Comparison of ENCODE assay signal across 8 mouse cellular contexts in genomic region chr9:70111869-70112286, GRCm38 (mm10). TPM values are rescaled to one million over a fixed set of nuclear protein-coding genes. Genes with fewer than 3 reads are reported as not detected.
DNase-seq lines count a peak whose midpoint lies in the region; ATAC-seq lines count a peak whose summit lies in the region.

No protein-coding gene starts in this region.

- H3K27me3 ChIP-seq in lung, embryonic 16.5 days (ENCODE audit: control insufficient read depth, insufficient read depth, low read depth, low read length) = no peaks in the 10 kb centered on the region; the same call in 1 of the 2 replicates
- H3K27me3 ChIP-seq in forebrain, embryonic 11.5 days (ENCODE audit: control insufficient read depth, insufficient read depth, low read length) = no peaks in the 10 kb centered on the region
- H3K27me3 ChIP-seq in stomach, embryonic 14.5 days (ENCODE audit: control insufficient read depth, insufficient read depth, low read length) = no peaks in the 10 kb centered on the region

- ATAC-seq in lung, embryonic 16.5 days (ENCODE audit: low read depth) = peak; percentile 38; the same call in 1 of the 2 replicates
- ATAC-seq in forebrain, embryonic 11.5 days (replicated peaks; ENCODE audit: low FRiP score) = peak; percentile 53; the same call in 1 of the 2 replicates
- peak; percentile 42; the same call in 1 of the 2 replicates for ATAC-seq in stomach, embryonic 14.5 days (ENCODE audit: insufficient number of reproducible peaks, insufficient read depth, low FRiP score, low read depth)

- H3K27ac ChIP-seq in lung, embryonic 16.5 days (ENCODE audit: low read length) = no peak overlapping the region
- H3K27ac ChIP-seq in forebrain, embryonic 11.5 days (ENCODE audit: low read depth, low read length) = no peak overlapping the region
- H3K27ac ChIP-seq in stomach, embryonic 14.5 days (ENCODE audit: low read length) = no peak overlapping the region

- H3K4me2 ChIP-seq in lung, embryonic 16.5 days (ENCODE audit: low read depth, low read length) = peak overlapping the region; percentile 57
- peak overlapping the region; percentile 56 for H3K4me2 ChIP-seq in forebrain, embryonic 11.5 days (ENCODE audit: low read depth, low read length, severe bottlenecking)
- peak overlapping the region; percentile 35 for H3K4me2 ChIP-seq in stomach, embryonic 14.5 days (replicated peaks; ENCODE audit: low read depth, low read length)

- DNase-seq in lung, adult 18-20 months = no peak
- DNase-seq in forebrain, embryonic 11.5 days (ENCODE audit: low spot score) = peak; percentile 71
- DNase-seq in kidney, postnatal 4 days = peak; percentile 56 to 63
- DNase-seq in gastrocnemius, postnatal 14 days = no peak
- DNase-seq in gastrocnemius, adult 8-10 months (ENCODE audit: low spot score in 2 of 2) = no peak
- no peak for DNase-seq in cerebellum, postnatal 4 days (ENCODE audit: low spot score in 2 of 2)

- H3K4me3 ChIP-seq in lung, embryonic 16.5 days (ENCODE audit: low read length) = peak overlapping the region; percentile 31
- peak overlapping the region; percentile 17 for H3K4me3 ChIP-seq in forebrain, embryonic 11.5 days (ENCODE audit: low read depth, low read length)
- H3K4me3 ChIP-seq in stomach, embryonic 14.5 days (ENCODE audit: low read depth, low read length) = no peak overlapping the region

- intact Hi-C loops in gastrocnemius, postnatal 14 days (cut with DNase I; ENCODE audit: low total_unique reads) = no loop called here

- no peaks in the 10 kb centered on the region for H3K36me3 ChIP-seq in lung, embryonic 16.5 days (ENCODE audit: control insufficient read depth, insufficient read depth, low read length)
- no peaks in the 10 kb centered on the region for H3K36me3 ChIP-seq in forebrain, embryonic 11.5 days (ENCODE audit: control insufficient read depth, insufficient read depth, low read length)
- no peaks in the 10 kb centered on the region for H3K36me3 ChIP-seq in stomach, embryonic 14.5 days (ENCODE audit: control insufficient read depth, insufficient read depth, low read length)

- WGBS in lung, embryonic 16.5 days = 9% methylated on average over 10 of the region's 10 CpGs
- 3% methylated on average over 10 of the region's 10 CpGs for WGBS in forebrain, embryonic 11.5 days
- WGBS in stomach, embryonic 14.5 days = 6% methylated on average over 10 of the region's 10 CpGs

- H3K9ac ChIP-seq in lung, embryonic 16.5 days (ENCODE audit: low read length) = peak overlapping the region; percentile 45
- H3K9ac ChIP-seq in forebrain, embryonic 11.5 days (ENCODE audit: low read length) = peak overlapping the region; percentile 49; the same call in 1 of the 2 replicates
- H3K9ac ChIP-seq in stomach, embryonic 14.5 days (replicated peaks; ENCODE audit: low read depth, low read length) = no peak overlapping the region

- H3K9me3 ChIP-seq in lung, embryonic 16.5 days (ENCODE audit: control insufficient read depth, low read length) = no peaks in the 10 kb centered on the region
- H3K9me3 ChIP-seq in forebrain, embryonic 11.5 days (ENCODE audit: control insufficient read depth, low read length) = no peaks in the 10 kb centered on the region
- H3K9me3 ChIP-seq in stomach, embryonic 14.5 days (ENCODE audit: control insufficient read depth, low read depth, low read length) = no peaks in the 10 kb centered on the region

- peaks cover 5% of the 10 kb centered on the region for H3K4me1 ChIP-seq in lung, embryonic 16.5 days (replicated peaks; ENCODE audit: control insufficient read depth, insufficient read depth, low read length)
- 0 out of 2 replicates have a peak, but pooled peaks cover 2% of the 10 kb centered on the region for H3K4me1 ChIP-seq in forebrain, embryonic 11.5 days (replicated peaks; ENCODE audit: control insufficient read depth, insufficient read depth, low read length)
- 0 out of 2 replicates have a peak, but pooled peaks cover 3% of the 10 kb centered on the region for H3K4me1 ChIP-seq in stomach, embryonic 14.5 days (ENCODE audit: control insufficient read depth, insufficient read depth, low read length)

RNA-seq across cellular contexts. Expression of gene Fam81a, which starts 30.5 kb away (rescaled TPM):
- 7.4 and 8.6 TPM in 2 replicates for polyA plus RNA-seq in lung, embryonic 16.5 days (2015; fragmentation: Nextera tagmentation; extraction: Ambion mirVana)
- 3.6 and 6.0 TPM in 2 replicates for polyA plus RNA-seq in forebrain, embryonic 11.5 days (2014; fragmentation: Nextera tagmentation; extraction: Ambion mirVana)
- 4.6 and 8.5 TPM in 2 replicates for polyA plus RNA-seq in stomach, embryonic 14.5 days (2014; fragmentation: Nextera tagmentation; extraction: Ambion mirVana)
- total RNA-seq in gastrocnemius, postnatal 14 days (2021) = 1 to 10 TPM; 1.9 to 2.1 TPM
- under 1 TPM; 0.68 to 0.97 (median 0.85) TPM for total RNA-seq in gastrocnemius, adult 8-10 months (2022)

Comparison
In these comparisons a context has a peak if more than half of its experiments do, and no peak if none do; other contexts are left out.
1. DNase-seq: peak in forebrain, embryonic 11.5 days (single experiment) and kidney, postnatal 4 days (2 of 2); none in lung, adult 18-20 months (0 of 2), gastrocnemius, postnatal 14 days (single experiment), gastrocnemius, adult 8-10 months (0 of 2) and cerebellum, postnatal 4 days (0 of 2).
2. Peak in every context shown above with its lines, with median percentiles within 50 percentile points of each other: ATAC-seq and H3K4me2 ChIP-seq.